Mouse (Mus musculus): ENCODE data around the gene Gm28048.

- TF ChIP-seq MAX (IDR thresholded peaks at IDR 0.05; ENCODE audit: low read depth): no peak
- no peak for TF ChIP-seq CEBPB (IDR thresholded peaks at IDR 0.05; ENCODE audit: insufficient read depth, poor library complexity, severe bottlenecking)
- TF ChIP-seq POLR2A (IDR thresholded peaks at IDR 0.05; ENCODE audit: insufficient read length, low read depth): no peak
- TF ChIP-seq TCF12 (IDR thresholded peaks at IDR 0.05; ENCODE audit: insufficient read depth, poor library complexity, severe bottlenecking): no peak
- no peak for TF ChIP-seq MYOD1 (IDR thresholded peaks at IDR 0.05; ENCODE audit: control insufficient read depth in 1 of 3, insufficient read length in 2 of 3, low read depth in 2 of 3)
These were observed 129.4 kb downstream of the Gm28048 start for GRCm38 (mm10) chr11:22852510-22852909.
